Mouse (Mus musculus): Measurements from ENCODE around the gene Susd4. TPM values are rescaled to one million over a fixed set of nuclear protein-coding genes. Genes with fewer than 3 reads are reported as not detected.

Gene Susd4
- total and polyA plus RNA-seq, 3 experiments: not detected

DNA sequence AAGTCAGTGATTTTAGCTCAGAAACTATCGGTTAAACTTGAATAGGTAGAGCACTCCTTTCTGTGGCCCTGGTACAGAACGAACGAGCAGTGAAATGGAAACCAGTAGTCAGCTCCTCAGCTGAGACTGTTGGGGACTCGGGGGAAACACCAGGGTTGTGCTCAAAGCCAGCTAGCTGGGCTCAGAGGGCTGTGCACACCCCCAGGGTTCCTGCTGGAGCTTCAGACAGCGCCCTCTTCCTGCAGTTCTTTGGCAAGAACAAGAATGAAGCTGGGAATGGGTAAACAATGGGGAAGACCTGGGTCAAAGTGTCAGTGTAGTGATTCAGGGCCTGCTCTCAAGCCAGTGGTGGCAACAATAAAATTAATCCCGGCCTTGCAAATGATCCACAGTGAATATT lies 88.5 kb downstream of the Susd4 start:
- peak in 1 of 2 experiments; percentile 37; a peak in 2 of 4 replicates for TF ChIP-seq CTCF (conservative IDR thresholded peaks at IDR 0.05 in 1 of 2, IDR thresholded peaks at IDR 0.05 in 1 of 2; ENCODE audit: low read depth in 2 of 2, low read length in 2 of 2)
- TF ChIP-seq GABPA (IDR thresholded peaks at IDR 0.05; ENCODE audit: insufficient replicate concordance, low read depth, low read length): no peak
- Histone ChIP-seq H3K27me3 (replicated peaks) (no peaks in the 10 kb centered on the region), H3K9ac (ENCODE audit: insufficient read depth, low read depth) (no peak overlapping the region), H3K4me1 (ENCODE audit: control insufficient read depth in 1 of 2, insufficient read depth in 2 of 2) (peaks cover 0 to 49% of the 10 kb centered on the region in 2 experiments; a peak in 2 of 4 replicates), H3K36me3 (replicated peaks in 1 of 2; ENCODE audit: control insufficient read depth in 1 of 2, insufficient read depth in 1 of 2, low read length in 1 of 2) (no peaks in the 10 kb centered on the region), H3K4me3 (replicated peaks in 1 of 3; ENCODE audit: low read depth in 2 of 3, low read length in 2 of 3, poor library complexity in 1 of 3) (no peak overlapping the region), H3K27ac (ENCODE audit: insufficient read depth, low read depth) (no peak overlapping the region), H3K79me2 (replicated peaks; ENCODE audit: control insufficient read depth, extremely low read depth, insufficient read depth, poor library complexity, severe bottlenecking) (no peaks in the 10 kb centered on the region), H3K4me2 (ENCODE audit: insufficient read depth, low read depth, poor library complexity, severe bottlenecking) (no peak overlapping the region), H3K9me3 (replicated peaks; ENCODE audit: low read length) (no peaks in the 10 kb centered on the region)
- peak; percentile 53 for DNase-seq (ENCODE audit: extremely low read depth)
- in situ Hi-C loops (cut with MboI; ENCODE audit: low pct_ligation_motif_present, low pct_unique_long_range_greater_than_20kb, low sequenced_read_pairs) (no loop called here), dilution Hi-C loops (cut with MboI; ENCODE audit: extremely low pct_ligation_motif_present, extremely low pct_unique_long_range_greater_than_20kb, low sequenced_read_pairs) (no loop called here)

DNA sequence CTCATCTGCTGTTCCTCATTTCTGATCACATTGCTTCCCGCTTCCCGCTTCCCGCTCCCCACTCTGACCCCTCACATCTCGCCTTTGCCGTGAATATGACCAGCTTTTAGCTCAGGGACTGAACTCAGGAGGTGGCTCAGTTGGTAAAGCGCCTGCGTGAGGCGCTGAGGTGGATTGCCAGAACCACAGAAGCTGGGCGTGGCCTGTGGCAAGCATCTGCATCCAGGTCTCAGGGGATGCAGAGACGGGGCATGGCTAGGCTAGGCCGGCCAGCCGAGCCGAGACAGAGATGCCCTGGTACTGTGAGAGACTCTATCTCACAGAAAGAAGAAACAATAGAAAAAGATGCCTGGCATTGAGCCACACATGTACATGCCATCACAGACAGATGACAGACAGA lies 93.0 kb downstream of the Susd4 start:
- dilution Hi-C loops (cut with MboI; ENCODE audit: extremely low pct_ligation_motif_present, extremely low pct_unique_long_range_greater_than_20kb, low sequenced_read_pairs) (no loop called here), in situ Hi-C loops (cut with MboI; ENCODE audit: low pct_ligation_motif_present, low pct_unique_long_range_greater_than_20kb, low sequenced_read_pairs) (no loop called here)
- H3K4me3 ChIP-seq (replicated peaks in 1 of 3; ENCODE audit: low read depth in 2 of 3, low read length in 2 of 3, poor library complexity in 1 of 3): no peak overlapping the region
- no peaks in the 10 kb centered on the region for H3K27me3 ChIP-seq (replicated peaks)
- no peak overlapping the region for H3K9ac ChIP-seq (ENCODE audit: insufficient read depth, low read depth)
- no peaks in the 10 kb centered on the region for H3K79me2 ChIP-seq (replicated peaks; ENCODE audit: control insufficient read depth, extremely low read depth, insufficient read depth, poor library complexity, severe bottlenecking)
- peaks cover 0 to 48% of the 10 kb centered on the region in 2 experiments; a peak in 2 of 4 replicates for H3K4me1 ChIP-seq (ENCODE audit: control insufficient read depth in 1 of 2, insufficient read depth in 2 of 2)
- peak; percentile 57 for DNase-seq (ENCODE audit: extremely low read depth)
- no peaks in the 10 kb centered on the region for H3K9me3 ChIP-seq (replicated peaks; ENCODE audit: low read length)
- H3K27ac ChIP-seq (ENCODE audit: insufficient read depth, low read depth): no peak overlapping the region
- H3K36me3 ChIP-seq (replicated peaks in 1 of 2; ENCODE audit: control insufficient read depth in 1 of 2, insufficient read depth in 1 of 2, low read length in 1 of 2): no peaks in the 10 kb centered on the region
- H3K4me2 ChIP-seq (ENCODE audit: insufficient read depth, low read depth, poor library complexity, severe bottlenecking): no peak overlapping the region
- peak; percentile 43; the same call in 1 of the 2 replicates for TF ChIP-seq NRF1 (IDR thresholded peaks at IDR 0.05; ENCODE audit: low read depth, low read length)
- no peak for TF ChIP-seq CHD2 (IDR thresholded peaks at IDR 0.05; ENCODE audit: low read length)

DNA sequence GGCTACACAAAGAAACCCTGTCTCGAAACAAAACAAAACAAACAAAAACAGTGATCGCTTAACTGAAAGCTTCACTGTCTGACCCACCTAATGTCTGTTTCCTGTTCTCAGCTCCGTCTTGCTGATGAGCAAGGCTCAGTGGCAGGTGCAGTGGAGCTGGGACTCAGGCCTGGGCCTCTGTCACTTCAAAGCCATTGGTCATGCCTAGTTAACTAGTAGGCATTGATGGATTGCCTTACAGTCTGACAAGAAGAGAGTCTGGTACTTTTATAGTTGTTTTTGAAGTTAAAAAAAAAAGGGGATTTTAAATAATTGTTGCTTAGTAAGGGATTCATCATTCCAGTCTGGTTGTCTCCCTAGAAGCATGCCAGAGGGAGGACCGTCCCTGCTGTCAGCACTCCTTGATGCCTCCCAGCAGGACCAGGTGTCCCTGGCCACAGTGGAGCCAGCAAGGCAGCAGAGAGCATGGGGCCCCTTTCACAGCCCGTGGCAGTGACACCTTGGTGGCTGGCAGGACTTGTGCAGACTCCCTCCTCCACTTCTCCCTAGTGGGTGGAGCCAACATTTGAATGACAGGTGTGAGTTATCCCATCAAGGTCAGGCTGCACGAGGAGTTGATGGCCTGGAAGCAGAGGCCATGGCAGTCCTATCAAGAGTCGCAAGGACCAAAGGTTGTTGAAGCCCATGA lies 98.2 kb downstream of the Susd4 start:
- Histone ChIP-seq H3K4me3 (replicated peaks in 1 of 3; ENCODE audit: low read depth in 2 of 3, low read length in 2 of 3, poor library complexity in 1 of 3) (no peak overlapping the region), H3K9ac (ENCODE audit: insufficient read depth, low read depth) (no peak overlapping the region), H3K4me2 (ENCODE audit: insufficient read depth, low read depth, poor library complexity, severe bottlenecking) (no peak overlapping the region), H3K9me3 (replicated peaks; ENCODE audit: low read length) (no peaks in the 10 kb centered on the region), H3K4me1 (ENCODE audit: control insufficient read depth in 1 of 2, insufficient read depth in 2 of 2) (peaks cover 0 to 7% of the 10 kb centered on the region in 2 experiments; a peak in 2 of 4 replicates), H3K27me3 (replicated peaks) (no peaks in the 10 kb centered on the region), H3K27ac (ENCODE audit: insufficient read depth, low read depth) (no peak overlapping the region), H3K36me3 (replicated peaks in 1 of 2; ENCODE audit: control insufficient read depth in 1 of 2, insufficient read depth in 1 of 2, low read length in 1 of 2) (no peaks in the 10 kb centered on the region), H3K79me2 (replicated peaks; ENCODE audit: control insufficient read depth, extremely low read depth, insufficient read depth, poor library complexity, severe bottlenecking) (no peaks in the 10 kb centered on the region)
- dilution Hi-C loops (cut with MboI; ENCODE audit: extremely low pct_ligation_motif_present, extremely low pct_unique_long_range_greater_than_20kb, low sequenced_read_pairs): no loop called here
- DNase-seq (ENCODE audit: extremely low read depth): no peak
- in situ Hi-C loops (cut with MboI; ENCODE audit: low pct_ligation_motif_present, low pct_unique_long_range_greater_than_20kb, low sequenced_read_pairs): no loop called here
- TF ChIP-seq UBTF (IDR thresholded peaks at IDR 0.05; ENCODE audit: low read depth, low read length) (no peak), JUND (conservative IDR thresholded peaks at IDR 0.05; ENCODE audit: low read depth, low read length) (no peak), NRF1 (IDR thresholded peaks at IDR 0.05; ENCODE audit: low read depth, low read length) (no peak), HCFC1 (IDR thresholded peaks at IDR 0.05; ENCODE audit: low read depth, low read length) (no peak), TBP (conservative IDR thresholded peaks at IDR 0.05; ENCODE audit: low read depth, low read length) (no peak), ZKSCAN1 (IDR thresholded peaks at IDR 0.05; ENCODE audit: borderline replicate concordance, low read depth, low read length) (no peak), SIN3A (IDR thresholded peaks at IDR 0.05; ENCODE audit: low read length) (no peak), CHD1 (IDR thresholded peaks at IDR 0.05; ENCODE audit: low read depth, low read length) (no peak), RCOR1 (conservative IDR thresholded peaks at IDR 0.05; ENCODE audit: low read depth, low read length) (no peak), MAX (IDR thresholded peaks at IDR 0.05; ENCODE audit: low read length) (no peak), BHLHE40 (IDR thresholded peaks at IDR 0.05; ENCODE audit: low read depth, low read length) (no peak), ZMIZ1 (IDR thresholded peaks at IDR 0.05; ENCODE audit: low read depth, low read length) (no peak), MAFK (IDR thresholded peaks at IDR 0.05; ENCODE audit: insufficient replicate concordance, low read length) (no peak)

All from CH12.LX (cell line).